Mouse (Mus musculus) heart, embryonic 13.5 days (tissue): ENCODE results near the gene Paqr6. TPM values are rescaled to one million over a fixed set of nuclear protein-coding genes. Genes with fewer than 3 reads are reported as not detected.

Experiments used
- ATAC-seq: fragments of 200-750 bp; cut with Nextera tagmentation; 2 replicates; pipeline ENCODE4 v1.8.0; 2017; ENCODE audit warnings: moderate TSS enrichment; ENCODE audit not compliant: insufficient number of reproducible peaks, low FRiP score, low TSS enrichment; ENCODE audit errors: extremely low read depth
- H3K27ac ChIP-seq: fragments of 300-500 bp; sonication (generic); replicated peaks from 2 replicates; pipeline ENCODE4 v1.5.1; 2015; ENCODE audit warnings: moderate library complexity, mild to moderate bottlenecking, inconsistent platforms
- H3K27me3 ChIP-seq: fragments of 300-500 bp; sonication (generic); replicated peaks from 2 replicates; pipeline ENCODE4 v1.6.1; 2015; ENCODE audit warnings: mild to moderate bottlenecking, inconsistent platforms
- H3K36me3 ChIP-seq: fragments of 300-500 bp; sonication (generic); 2 replicates; pipeline ENCODE4 v1.6.1; 2015; ENCODE audit warnings: mild to moderate bottlenecking, inconsistent platforms
- H3K4me1 ChIP-seq: fragments of 300-500 bp; sonication (generic); 2 replicates; pipeline ENCODE4 v1.6.1; 2015; ENCODE audit warnings: inconsistent platforms
- H3K4me2 ChIP-seq: fragments of 300-500 bp; sonication (generic); 2 replicates; pipeline ENCODE4 v1.6.1; 2015; ENCODE audit warnings: inconsistent platforms, mild to moderate bottlenecking, moderate library complexity
- H3K4me3 ChIP-seq: fragments of 300-500 bp; sonication (generic); 2 replicates; pipeline ENCODE4 v1.5.1; 2015; ENCODE audit warnings: moderate library complexity, mild to moderate bottlenecking, inconsistent platforms
- H3K9ac ChIP-seq: fragments of 300-500 bp; sonication (generic); 2 replicates; pipeline ENCODE4 v1.6.1; 2015; ENCODE audit warnings: inconsistent platforms, mild to moderate bottlenecking, moderate library complexity
- H3K9me3 ChIP-seq: fragments of 300-500 bp; sonication (generic); 2 replicates; pipeline ENCODE4 v1.6.1; 2016; ENCODE audit warnings: inconsistent platforms
- WGBS: fragments of 180-500 bp; shearing (Covaris S2); methylation state at CpG from one replicate; pipeline ENCODE4 v1.1.7; 2015; ENCODE audit warnings: mixed read lengths; 5-methylcytosine and 5-hydroxymethylcytosine counted together
- polyA plus RNA-seq: library from polyadenylated mRNA; unstranded; fragments of >200 nt; fragmentation: Nextera tagmentation; extraction: Ambion mirVana; gene quantifications from 2 replicates; pipeline ENCODE4 v1.2.1, GENCODE M21; 2015

Paqr6 gene
- polyA plus RNA-seq, 1 experiment from 2014 or later, result 3.8 TPM

DNA sequence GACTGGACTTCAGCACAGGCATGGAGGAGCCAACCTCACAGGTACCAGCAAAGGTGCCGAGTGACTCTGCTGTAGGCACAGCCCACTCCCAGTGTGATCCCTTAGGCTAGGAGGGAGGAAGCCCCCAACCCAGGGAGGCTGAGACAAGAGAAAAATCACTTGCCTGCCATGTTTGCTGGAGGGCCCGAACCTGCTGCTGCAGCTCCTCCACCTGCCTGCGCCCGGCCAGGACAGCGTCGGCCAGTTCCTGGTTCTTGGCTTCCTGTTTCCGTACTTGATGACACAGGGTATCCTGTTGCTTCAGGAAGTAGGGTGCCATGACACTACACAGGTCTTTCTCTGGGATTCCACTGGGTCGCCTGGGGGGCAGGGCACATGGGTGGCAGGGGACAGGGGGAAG lies 31.4 kb downstream of the Paqr6 start:
- Histone ChIP-seq H3K27me3 (no peaks in the 10 kb centered on the region), H3K36me3 (peaks cover 67% of the 10 kb centered on the region), H3K4me2 (no peak overlapping the region), H3K27ac (no peak overlapping the region), H3K9ac (no peak overlapping the region), H3K9me3 (no peaks in the 10 kb centered on the region), H3K4me3 (no peak overlapping the region), H3K4me1 (no peaks in the 10 kb centered on the region)
- WGBS, result 84% methylated on average over 8 of the region's 8 CpGs
- no peak for ATAC-seq

DNA sequence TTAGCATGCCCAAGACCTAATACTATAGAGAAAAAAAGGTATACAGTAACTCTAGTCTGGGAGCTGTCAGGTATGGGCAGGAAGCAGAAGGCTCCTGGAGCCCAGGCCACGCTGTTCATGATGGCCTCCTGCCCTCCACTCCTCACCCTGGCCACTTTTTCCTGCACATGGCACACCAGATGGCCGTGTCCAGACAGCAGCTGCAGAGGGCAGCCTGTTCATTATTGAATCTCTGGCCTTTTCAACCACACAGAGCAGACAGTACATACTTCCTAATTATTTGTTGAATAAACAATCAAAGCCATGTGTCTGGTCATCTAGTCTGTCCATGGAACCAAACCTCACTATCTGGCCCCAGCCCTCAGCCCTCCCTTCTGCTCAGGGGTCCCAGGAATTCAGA lies 34.3 kb downstream of the Paqr6 start:
- WGBS, result 89% methylated on average over 2 of the region's 2 CpGs

DNA sequence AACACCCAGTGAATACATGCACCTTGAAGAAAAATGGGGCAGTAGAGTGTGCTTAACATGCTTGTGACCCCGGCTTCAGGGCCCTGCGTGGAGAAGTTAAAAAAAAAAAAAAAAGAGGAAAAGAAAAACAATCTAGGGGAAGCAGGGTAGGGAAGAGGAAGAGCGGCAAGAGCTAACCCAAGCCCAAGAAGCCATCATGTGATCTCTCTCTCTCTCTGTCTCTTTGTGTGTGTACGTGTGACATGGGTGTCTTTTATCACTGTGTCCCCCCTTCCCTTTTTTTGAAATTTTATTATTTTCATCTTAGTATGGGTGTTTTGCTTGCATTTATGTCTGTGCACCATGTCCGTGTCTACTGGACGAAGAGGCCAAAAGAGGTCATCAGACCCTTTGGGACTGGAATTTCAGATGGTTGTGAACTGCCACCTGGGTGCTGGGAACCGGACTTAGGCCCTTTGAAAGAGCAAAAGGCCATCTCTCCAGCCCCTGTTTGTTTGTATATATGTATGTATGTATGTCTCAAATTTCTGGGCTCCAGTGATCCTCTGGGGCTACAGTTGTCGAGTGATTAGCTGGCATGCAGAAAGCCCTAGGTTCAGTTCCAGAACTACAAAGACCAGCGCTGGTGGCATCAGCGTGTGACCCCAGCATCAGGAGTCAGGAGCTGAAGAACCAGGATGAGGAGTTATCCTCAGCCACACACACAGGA lies 39.3 kb downstream of the Paqr6 start:
- WGBS, result 90% methylated on average over 10 of the region's 10 CpGs
- Histone ChIP-seq H3K9me3 (no peaks in the 10 kb centered on the region), H3K27me3 (no peaks in the 10 kb centered on the region), H3K9ac (no peak overlapping the region), H3K4me2 (no peak overlapping the region), H3K4me3 (no peak overlapping the region), H3K4me1 (peaks cover 21% of the 10 kb centered on the region), H3K36me3 (peaks cover 48% of the 10 kb centered on the region), H3K27ac (no peak overlapping the region)
- ATAC-seq, result no peak

More for the DNA sequence above, 34.3 kb downstream of the Paqr6 start:
- H3K4me3 ChIP-seq, result no peak overlapping the region
- H3K9ac ChIP-seq, result no peak overlapping the region
- no peaks in the 10 kb centered on the region for H3K4me1 ChIP-seq
- no peak for ATAC-seq
- H3K36me3 ChIP-seq, result peaks cover 86% of the 10 kb centered on the region
- H3K9me3 ChIP-seq, result no peaks in the 10 kb centered on the region
- no peaks in the 10 kb centered on the region for H3K27me3 ChIP-seq
- no peak overlapping the region for H3K27ac ChIP-seq
- no peak overlapping the region for H3K4me2 ChIP-seq

DNA sequence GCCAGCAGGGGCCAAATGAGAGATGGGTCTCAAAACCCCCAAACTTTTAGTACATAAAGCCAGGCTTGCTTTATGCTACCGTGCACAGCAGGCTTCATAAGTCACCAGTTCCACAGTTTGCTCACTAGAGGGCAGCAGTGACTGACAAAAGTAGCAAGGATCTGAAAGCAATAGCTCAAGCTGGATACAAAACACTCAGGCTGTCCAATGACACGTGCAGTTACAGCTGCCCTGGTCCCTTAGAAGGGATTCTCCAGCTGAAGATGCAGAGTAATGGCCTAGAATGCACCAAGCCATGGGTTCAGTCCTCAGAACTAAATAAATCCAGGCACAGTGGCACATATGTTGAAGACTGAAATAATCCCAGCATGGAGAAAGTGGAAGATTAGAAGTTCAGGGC lies 42.7 kb downstream of the Paqr6 start:
- 0 out of 2 replicates have a peak overlapping the region, but pooled peaks have one; percentile 28 for H3K27ac ChIP-seq
- H3K4me3 ChIP-seq, result no peak overlapping the region
- no peak for ATAC-seq
- peaks cover 34% of the 10 kb centered on the region for H3K36me3 ChIP-seq
- H3K4me2 ChIP-seq, result no peak overlapping the region
- peaks cover 39% of the 10 kb centered on the region for H3K4me1 ChIP-seq
- 5% methylated on average over 2 of the region's 2 CpGs for WGBS
- no peaks in the 10 kb centered on the region for H3K9me3 ChIP-seq
- H3K27me3 ChIP-seq, result no peaks in the 10 kb centered on the region
- H3K9ac ChIP-seq, result peak overlapping the region; percentile 58

DNA sequence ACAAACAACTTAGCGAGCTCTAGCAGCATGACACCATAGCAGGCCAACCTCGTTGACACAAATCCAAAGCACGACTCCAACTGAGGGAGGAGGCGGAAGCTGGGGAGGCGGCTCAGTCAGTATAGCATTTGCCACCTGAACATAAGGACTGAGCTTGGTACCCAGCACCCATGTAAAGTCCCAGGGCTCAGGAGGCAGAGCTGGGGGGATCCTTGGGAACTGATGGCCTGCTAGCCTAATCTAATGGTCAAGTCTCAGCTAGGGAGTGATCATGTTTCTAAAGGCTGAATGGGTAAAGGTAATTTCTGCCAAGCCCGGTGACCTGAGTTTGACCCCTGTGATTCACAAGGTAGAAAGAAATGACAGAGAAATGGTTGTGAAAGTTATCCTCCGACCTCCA lies 43.1 kb downstream of the Paqr6 start:
- no peak overlapping the region for H3K4me2 ChIP-seq
- H3K4me1 ChIP-seq, result peaks cover 39% of the 10 kb centered on the region
- 0 out of 2 replicates have a peak overlapping the region, but pooled peaks have one; percentile 48 for H3K9ac ChIP-seq
- no peak overlapping the region for H3K4me3 ChIP-seq
- peaks cover 34% of the 10 kb centered on the region for H3K36me3 ChIP-seq
- WGBS, result 57% methylated on average over 7 of the region's 7 CpGs
- no peaks in the 10 kb centered on the region for H3K9me3 ChIP-seq
- 0 out of 2 replicates have a peak overlapping the region, but pooled peaks have one; percentile 28 for H3K27ac ChIP-seq
- H3K27me3 ChIP-seq, result no peaks in the 10 kb centered on the region
- ATAC-seq, result no peak

DNA sequence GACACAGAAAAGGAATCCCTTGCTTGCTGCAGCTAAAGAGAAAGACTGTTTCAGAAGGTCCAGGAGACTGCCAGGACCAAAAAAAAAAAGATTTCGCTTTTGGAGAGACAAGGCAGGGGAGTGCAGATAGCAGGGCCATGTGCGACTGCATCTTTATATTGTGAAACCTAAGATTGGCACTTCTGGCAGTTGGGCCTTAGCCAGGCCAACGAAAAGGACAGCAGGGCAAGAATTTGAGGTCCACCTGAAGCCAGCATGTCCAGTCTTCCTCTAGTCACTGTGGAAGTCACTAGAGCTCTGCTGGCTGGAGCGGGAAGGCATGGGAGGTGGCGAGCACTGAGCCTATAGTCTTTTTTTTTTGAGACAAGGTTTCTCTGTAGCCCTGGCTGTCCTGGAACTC lies 44.6 kb downstream of the Paqr6 start:
- WGBS, result 49% methylated on average over 5 of the region's 5 CpGs
- no peak for ATAC-seq
- peak overlapping the region; percentile 99 for H3K27ac ChIP-seq
- no peaks in the 10 kb centered on the region for H3K9me3 ChIP-seq
- H3K4me2 ChIP-seq, result peak overlapping the region; percentile 84
- peak overlapping the region; percentile 69 for H3K4me3 ChIP-seq
- H3K9ac ChIP-seq, result peak overlapping the region; percentile 91
- peaks cover 39% of the 10 kb centered on the region for H3K4me1 ChIP-seq
- no peaks in the 10 kb centered on the region for H3K27me3 ChIP-seq
- H3K36me3 ChIP-seq, result peaks cover 35% of the 10 kb centered on the region

DNA sequence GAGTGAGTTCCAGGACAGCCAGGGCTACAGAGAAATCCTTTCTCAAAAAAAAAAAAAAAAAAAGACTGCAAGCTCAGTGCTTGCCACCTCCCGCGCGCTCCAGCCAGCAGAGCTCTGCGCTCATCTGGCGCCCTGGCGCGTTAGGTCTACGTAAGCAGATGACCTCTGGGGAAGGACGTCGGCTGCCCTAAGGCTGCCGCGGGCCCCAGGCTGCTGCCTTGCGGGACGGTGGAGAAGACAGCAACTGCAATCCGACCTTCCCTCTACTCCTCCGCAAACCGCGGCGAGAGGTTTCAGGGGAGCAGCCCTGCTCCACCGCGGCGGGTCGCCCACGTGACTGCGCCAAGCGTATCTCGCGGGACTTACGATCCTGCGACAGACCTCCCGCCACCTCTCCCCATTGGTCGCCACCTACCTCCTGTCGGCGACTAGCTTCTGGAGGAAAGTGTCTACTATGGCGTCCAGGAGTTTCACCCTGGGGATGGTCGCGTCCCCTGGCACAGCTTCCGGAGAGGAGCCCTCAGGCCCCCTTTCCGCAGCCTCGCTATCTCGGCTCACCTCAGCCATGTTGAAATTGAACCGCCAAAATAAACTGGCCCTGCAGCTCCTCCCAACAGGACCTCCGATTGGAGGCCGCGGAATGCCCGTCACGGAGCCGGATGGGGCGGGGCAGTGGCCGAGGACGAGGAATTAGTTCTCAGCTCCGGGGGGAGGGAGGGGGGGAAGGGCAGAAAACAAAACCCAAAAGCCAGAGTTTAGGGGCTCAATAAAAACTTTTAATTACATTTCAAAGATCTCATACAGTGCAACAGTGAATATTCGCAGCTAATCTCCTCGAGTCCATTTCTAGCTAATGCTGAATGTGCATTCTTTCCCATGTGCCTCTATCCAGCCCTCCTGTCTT lies 45.6 kb downstream of the Paqr6 start, which contains the start of gene Pmf1:
Gene Pmf1 (minus strand): TSS at position 591 of the 904 bp plus-strand sequence.
- no peaks in the 10 kb centered on the region for H3K27me3 ChIP-seq
- peaks cover 41% of the 10 kb centered on the region for H3K36me3 ChIP-seq
- peak within 1 kb of the TSS; percentile 91 for H3K9ac ChIP-seq
- peak within 1 kb of the TSS; percentile 99 for H3K27ac ChIP-seq
- peak within 1 kb of the TSS; percentile 84 for H3K4me2 ChIP-seq
- no peaks in the 10 kb centered on the region for H3K9me3 ChIP-seq
- peak within 1 kb of the TSS; percentile 69 for H3K4me3 ChIP-seq
- WGBS, result under 1% methylated on average over 54 of the region's 54 CpGs
- ATAC-seq, result peak; percentile 87
- H3K4me1 ChIP-seq, result peaks cover 39% of the 10 kb centered on the region

DNA sequence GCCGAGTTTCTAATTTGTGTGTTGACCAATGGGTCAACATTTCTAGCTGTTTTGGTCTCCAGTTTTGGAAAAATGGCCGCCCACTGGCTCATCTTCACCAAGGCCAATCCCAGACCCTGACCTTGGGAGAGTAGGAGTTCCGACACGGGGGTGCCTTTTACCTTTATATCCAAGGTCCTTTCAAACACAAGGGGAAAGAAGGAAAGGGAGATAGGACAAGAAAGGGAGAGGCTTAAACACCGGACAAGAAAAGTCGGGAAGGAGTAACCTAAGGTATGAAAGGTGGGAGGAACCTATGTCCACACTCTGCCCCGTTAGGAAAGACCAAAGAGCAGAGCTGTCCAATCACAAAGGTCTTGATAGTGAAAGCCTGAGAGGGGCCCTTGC lies 46.3 kb downstream of the Paqr6 start:
- Histone ChIP-seq H3K4me2 (peak overlapping the region; percentile 84), H3K27me3 (no peaks in the 10 kb centered on the region), H3K4me3 (peak overlapping the region; percentile 69), H3K4me1 (peaks cover 42% of the 10 kb centered on the region), H3K27ac (peak overlapping the region; percentile 99), H3K9me3 (no peaks in the 10 kb centered on the region), H3K9ac (peak overlapping the region; percentile 91), H3K36me3 (peaks cover 48% of the 10 kb centered on the region)
- ATAC-seq, result no peak
- 18% methylated on average over 7 of the region's 7 CpGs for WGBS

DNA sequence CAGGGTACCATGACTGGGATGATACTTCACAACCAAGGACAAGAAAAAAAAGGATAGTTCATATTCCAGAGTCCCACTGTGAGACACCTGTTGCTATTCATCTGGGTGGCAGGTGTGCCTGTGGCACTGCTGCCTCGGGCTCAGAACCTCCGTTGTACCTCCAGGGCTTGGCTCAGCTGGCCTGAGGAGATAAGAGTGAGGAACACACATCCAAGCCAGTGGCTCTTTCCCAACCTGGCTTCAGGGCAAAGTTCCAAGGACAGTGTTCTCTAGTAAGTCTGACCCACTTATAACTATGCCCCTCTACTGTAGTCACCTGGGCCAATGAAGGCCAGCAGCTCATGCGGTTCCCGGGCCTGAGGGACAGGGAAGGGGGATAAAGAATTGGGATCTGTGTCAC lies 47.3 kb downstream of the Paqr6 start:
- peaks cover 44% of the 10 kb centered on the region for H3K4me1 ChIP-seq
- no peaks in the 10 kb centered on the region for H3K9me3 ChIP-seq
- no peak overlapping the region for H3K27ac ChIP-seq
- ATAC-seq, result no peak
- no peak overlapping the region for H3K4me3 ChIP-seq
- H3K27me3 ChIP-seq, result no peaks in the 10 kb centered on the region
- H3K36me3 ChIP-seq, result peaks cover 58% of the 10 kb centered on the region
- H3K9ac ChIP-seq, result no peak overlapping the region
- WGBS, result 82% methylated on average over 4 of the region's 4 CpGs
- no peak overlapping the region for H3K4me2 ChIP-seq

DNA sequence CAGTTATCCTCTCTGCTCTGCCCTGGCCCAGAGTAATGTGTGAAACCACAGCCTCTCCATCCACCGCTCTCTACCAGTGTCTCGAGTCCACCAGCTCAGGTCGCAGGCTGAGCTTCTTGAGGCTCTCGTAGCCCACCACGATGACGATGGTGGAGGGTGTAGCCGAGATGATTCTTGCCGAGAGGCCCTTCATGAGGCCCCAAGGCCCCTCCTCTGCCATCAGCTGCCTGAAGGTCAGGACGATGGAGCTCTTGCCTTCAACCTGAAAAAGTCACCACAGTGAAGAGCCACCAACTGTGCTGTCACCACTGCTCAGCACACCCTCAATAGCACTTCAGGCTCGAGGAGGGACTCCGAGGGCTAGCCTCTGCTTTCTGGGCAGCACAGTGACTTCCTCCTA lies 48.3 kb downstream of the Paqr6 start:
- Histone ChIP-seq H3K27me3 (no peaks in the 10 kb centered on the region), H3K27ac (no peak overlapping the region), H3K4me1 (peaks cover 35% of the 10 kb centered on the region), H3K9me3 (no peaks in the 10 kb centered on the region), H3K36me3 (peaks cover 68% of the 10 kb centered on the region), H3K4me2 (no peak overlapping the region), H3K4me3 (no peak overlapping the region), H3K9ac (no peak overlapping the region)
- WGBS, result 79% methylated on average over 11 of the region's 11 CpGs
- no peak for ATAC-seq

DNA sequence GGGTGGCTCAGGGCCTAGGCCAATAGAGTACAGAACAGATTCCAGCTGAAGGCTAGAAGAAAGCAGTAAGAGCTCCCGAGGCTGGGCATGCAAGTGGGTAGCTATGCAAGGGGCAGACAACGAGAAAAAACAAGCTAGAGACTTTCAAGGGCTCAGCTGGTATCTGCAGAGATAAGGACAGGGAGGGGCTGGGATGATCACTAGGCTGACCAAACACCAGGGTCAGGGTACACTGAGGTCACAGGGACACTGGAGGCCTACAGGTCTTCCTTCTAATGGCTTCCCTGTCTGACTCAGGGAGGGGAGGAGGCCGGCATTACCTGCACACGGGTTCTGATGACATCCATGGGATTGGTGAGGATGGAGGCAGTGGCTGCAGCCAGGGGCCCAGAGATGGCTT lies 51.3 kb downstream of the Paqr6 start:
- ATAC-seq, result no peak
- peak overlapping the region; percentile 37; the same call in 1 of the 2 replicates for H3K9ac ChIP-seq
- no peak overlapping the region for H3K27ac ChIP-seq
- WGBS, result 46% methylated on average over 4 of the region's 4 CpGs
- H3K4me1 ChIP-seq, result peaks cover 13% of the 10 kb centered on the region
- peaks cover 95% of the 10 kb centered on the region for H3K36me3 ChIP-seq
- H3K9me3 ChIP-seq, result no peaks in the 10 kb centered on the region
- no peak overlapping the region for H3K4me3 ChIP-seq
- H3K27me3 ChIP-seq, result no peaks in the 10 kb centered on the region
- no peak overlapping the region for H3K4me2 ChIP-seq
